Mouse (Mus musculus) heart, embryonic 13.5 days (tissue): ENCODE measurements around the gene Olfr1368. TPM values are rescaled to one million over a fixed set of nuclear protein-coding genes. Genes with fewer than 3 reads are reported as not detected.
A peak's percentile ranks its signal among the peaks of the same experiment; 100 is the strongest.

Experiments used
- ATAC-seq: fragments of 200-750 bp; cut with Nextera tagmentation; 2 replicates; pipeline ENCODE4 v1.8.0; 2017; ENCODE audit warnings: moderate TSS enrichment; ENCODE audit not compliant: insufficient number of reproducible peaks, low FRiP score, low TSS enrichment; ENCODE audit errors: extremely low read depth
- H3K27ac ChIP-seq: fragments of 300-500 bp; sonication (generic); replicated peaks from 2 replicates; pipeline ENCODE4 v1.5.1; 2015; ENCODE audit warnings: moderate library complexity, mild to moderate bottlenecking, inconsistent platforms
- H3K27me3 ChIP-seq: fragments of 300-500 bp; sonication (generic); replicated peaks from 2 replicates; pipeline ENCODE4 v1.6.1; 2015; ENCODE audit warnings: mild to moderate bottlenecking, inconsistent platforms
- H3K36me3 ChIP-seq: fragments of 300-500 bp; sonication (generic); 2 replicates; pipeline ENCODE4 v1.6.1; 2015; ENCODE audit warnings: mild to moderate bottlenecking, inconsistent platforms
- H3K4me1 ChIP-seq: fragments of 300-500 bp; sonication (generic); 2 replicates; pipeline ENCODE4 v1.6.1; 2015; ENCODE audit warnings: inconsistent platforms
- H3K4me2 ChIP-seq: fragments of 300-500 bp; sonication (generic); 2 replicates; pipeline ENCODE4 v1.6.1; 2015; ENCODE audit warnings: inconsistent platforms, mild to moderate bottlenecking, moderate library complexity
- H3K4me3 ChIP-seq: fragments of 300-500 bp; sonication (generic); 2 replicates; pipeline ENCODE4 v1.5.1; 2015; ENCODE audit warnings: moderate library complexity, mild to moderate bottlenecking, inconsistent platforms
- H3K9ac ChIP-seq: fragments of 300-500 bp; sonication (generic); 2 replicates; pipeline ENCODE4 v1.6.1; 2015; ENCODE audit warnings: inconsistent platforms, mild to moderate bottlenecking, moderate library complexity
- H3K9me3 ChIP-seq: fragments of 300-500 bp; sonication (generic); 2 replicates; pipeline ENCODE4 v1.6.1; 2016; ENCODE audit warnings: inconsistent platforms
- WGBS: fragments of 180-500 bp; shearing (Covaris S2); methylation state at CpG from one replicate; pipeline ENCODE4 v1.1.7; 2015; ENCODE audit warnings: mixed read lengths; 5-methylcytosine and 5-hydroxymethylcytosine counted together
- polyA plus RNA-seq: library from polyadenylated mRNA; unstranded; fragments of >200 nt; fragmentation: Nextera tagmentation; extraction: Ambion mirVana; gene quantifications from 2 replicates; pipeline ENCODE4 v1.2.1, GENCODE M21; 2015

Olfr1368 gene
- polyA plus RNA-seq, 1 experiment from 2014 or later, result not detected

- Histone ChIP-seq H3K4me2 (peak overlapping the region; percentile 85), H3K4me3 (peak overlapping the region; percentile 68), H3K36me3 (no peaks in the 10 kb centered on the region), H3K27me3 (no peaks in the 10 kb centered on the region), H3K27ac (peak overlapping the region; percentile 68), H3K4me1 (peaks cover 25% of the 10 kb centered on the region), H3K9me3 (no peaks in the 10 kb centered on the region), H3K9ac (peak overlapping the region; percentile 76)
- WGBS, result 1% methylated on average over 11 of the region's 11 CpGs
- no peak; the same call in 1 of the 2 replicates for ATAC-seq
These were observed 27.4 kb upstream of the Olfr1368 start for GRCm38 (mm10) chr13:21173072-21173471.

DNA sequence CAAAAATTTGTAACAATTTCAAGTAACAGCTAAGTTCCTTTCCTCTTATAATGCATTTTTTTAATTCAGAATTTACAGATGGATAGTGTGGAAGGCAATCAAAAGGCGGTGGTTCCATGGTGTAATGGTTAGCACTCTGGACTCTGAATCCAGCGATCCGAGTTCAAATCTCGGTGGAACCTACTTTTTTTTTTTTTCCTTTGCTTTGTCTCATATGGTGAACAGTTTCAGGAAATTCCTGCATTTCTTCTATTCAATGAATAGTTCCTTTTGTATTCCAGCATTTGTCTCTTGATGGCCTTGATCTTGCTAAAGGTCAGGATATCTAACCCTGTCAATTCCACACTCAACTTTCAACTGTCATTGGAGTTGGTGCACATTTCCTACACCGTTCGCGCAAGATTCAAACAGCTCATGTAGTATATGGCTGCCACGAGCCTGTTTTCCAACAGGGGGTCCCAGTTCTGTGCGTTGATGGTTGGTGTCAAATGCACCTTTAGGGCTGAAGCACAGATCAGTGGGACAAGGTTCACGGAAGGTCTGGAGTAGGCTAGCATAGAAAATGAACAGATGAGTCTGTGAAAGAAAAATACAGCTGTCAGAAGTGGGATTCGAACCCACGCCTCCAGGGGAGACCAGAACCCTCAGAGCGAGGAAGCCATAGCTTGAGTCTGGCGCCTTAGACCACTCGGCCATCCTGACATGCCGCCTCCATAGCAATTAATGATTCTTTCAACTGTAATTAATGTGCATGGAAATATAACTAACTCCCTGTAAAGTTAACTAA lies 26.8 kb upstream of the Olfr1368 start:
- peak overlapping the region; percentile 68 for H3K27ac ChIP-seq
- H3K27me3 ChIP-seq, result no peaks in the 10 kb centered on the region
- H3K4me1 ChIP-seq, result peaks cover 25% of the 10 kb centered on the region
- ATAC-seq, result peak; percentile 64; the same call in 1 of the 2 replicates
- WGBS, result 1% methylated on average over 16 of the region's 16 CpGs
- peak overlapping the region; percentile 68 for H3K4me3 ChIP-seq
- H3K4me2 ChIP-seq, result peak overlapping the region; percentile 85
- H3K9ac ChIP-seq, result peak overlapping the region; percentile 76
- H3K36me3 ChIP-seq, result no peaks in the 10 kb centered on the region
- H3K9me3 ChIP-seq, result no peaks in the 10 kb centered on the region

- no peak for ATAC-seq
- H3K27ac ChIP-seq, result peak overlapping the region; percentile 25; the same call in 1 of the 2 replicates
- peak overlapping the region; percentile 85 for H3K4me2 ChIP-seq
- H3K36me3 ChIP-seq, result no peaks in the 10 kb centered on the region
- WGBS, result under 1% methylated on average over 12 of the region's 12 CpGs
- H3K4me1 ChIP-seq, result peaks cover 25% of the 10 kb centered on the region
- peak overlapping the region; percentile 73 for H3K9ac ChIP-seq
- peak overlapping the region; percentile 68 for H3K4me3 ChIP-seq
- no peaks in the 10 kb centered on the region for H3K9me3 ChIP-seq
- no peaks in the 10 kb centered on the region for H3K27me3 ChIP-seq
These were observed 26.0 kb upstream of the Olfr1368 start for GRCm38 (mm10) chr13:21171600-21172150.

- Histone ChIP-seq H3K27ac (peak overlapping the region; percentile 46; the same call in 1 of the 2 replicates), H3K36me3 (no peaks in the 10 kb centered on the region), H3K4me2 (peak overlapping the region; percentile 85), H3K27me3 (no peaks in the 10 kb centered on the region), H3K9me3 (no peaks in the 10 kb centered on the region), H3K4me3 (peak overlapping the region; percentile 68), H3K9ac (peak overlapping the region; percentile 73), H3K4me1 (peaks cover 30% of the 10 kb centered on the region)
- no peak for ATAC-seq
- 11% methylated on average over 15 of the region's 15 CpGs for WGBS
These were observed 25.5 kb upstream of the Olfr1368 start for GRCm38 (mm10) chr13:21171156-21171530.

DNA sequence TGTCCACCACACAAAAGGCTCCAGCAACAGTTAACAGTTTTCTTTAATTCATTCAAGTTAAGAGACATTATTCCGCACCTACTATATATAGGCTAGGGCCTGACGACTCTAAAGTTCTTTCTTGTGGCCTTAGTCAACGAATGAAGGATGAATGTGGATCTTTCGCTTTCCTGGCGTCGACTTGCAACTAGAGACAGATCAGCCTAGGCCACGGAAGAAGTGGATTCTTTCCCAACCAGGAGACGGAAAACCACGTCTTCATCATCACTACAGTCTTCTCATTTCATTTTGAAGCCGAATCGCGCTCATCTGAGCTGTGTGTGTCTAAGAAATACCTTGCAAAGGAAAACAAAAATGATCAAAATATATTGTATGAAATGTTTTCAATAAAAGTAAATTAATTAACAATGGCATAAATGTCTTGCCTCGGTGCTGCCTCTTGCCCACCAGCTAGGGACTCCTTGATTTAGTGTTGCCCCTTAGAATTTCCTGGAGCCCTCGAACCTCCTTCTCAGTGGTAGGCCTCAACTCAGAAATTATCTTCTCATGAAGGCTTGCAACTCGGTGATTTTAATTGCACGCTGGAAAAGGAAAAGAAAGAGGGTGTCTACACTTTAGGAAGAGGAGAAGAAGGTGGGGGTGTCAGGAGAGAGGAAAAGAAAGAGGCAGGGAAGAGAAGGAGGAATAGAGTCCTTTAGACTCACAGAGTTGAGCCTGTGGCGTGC lies 24.9 kb upstream of the Olfr1368 start:
- H3K9ac ChIP-seq, result peak overlapping the region; percentile 73

DNA sequence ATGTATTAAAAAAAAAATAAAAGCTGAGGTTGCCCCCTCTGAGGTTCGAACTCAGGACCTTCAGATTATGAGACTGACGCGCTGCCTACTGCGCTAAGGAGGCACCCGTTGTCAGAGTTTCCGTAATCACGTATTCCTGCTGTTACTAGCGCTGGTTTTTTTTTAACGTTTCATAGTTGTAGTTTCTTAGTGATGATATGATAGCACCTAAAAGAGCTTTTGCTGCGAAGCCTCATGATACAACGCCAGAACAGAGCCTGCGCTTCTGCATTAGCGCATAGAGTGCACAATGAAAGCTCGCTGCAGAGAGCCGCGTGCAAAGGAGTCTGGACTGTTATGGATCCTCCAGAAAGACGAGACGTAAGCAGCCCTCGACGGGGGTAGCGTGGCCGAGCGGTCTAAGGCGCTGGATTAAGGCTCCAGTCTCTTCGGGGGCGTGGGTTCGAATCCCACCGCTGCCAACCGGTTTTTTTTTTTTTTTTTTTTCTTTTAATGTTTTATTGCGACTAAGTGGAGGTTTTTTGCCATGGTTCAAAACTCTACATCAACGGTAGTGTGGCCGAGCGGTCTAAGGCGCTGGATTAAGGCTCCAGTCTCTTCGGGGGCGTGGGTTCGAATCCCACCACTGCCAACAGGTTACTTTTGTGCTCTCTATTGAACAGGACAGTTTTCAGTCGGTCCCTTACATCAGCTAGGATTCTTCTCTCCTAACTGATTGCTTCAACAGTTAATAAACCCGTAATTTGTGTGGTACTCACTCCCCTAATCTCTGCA lies 24.2 kb upstream of the Olfr1368 start:
- Histone ChIP-seq H3K27ac (peak overlapping the region; percentile 53; the same call in 1 of the 2 replicates), H3K9ac (peak overlapping the region; percentile 72; the same call in 1 of the 2 replicates)
- ATAC-seq, result peak; percentile 75

More for the DNA sequence above, 24.9 kb upstream of the Olfr1368 start:
- peak overlapping the region; percentile 68 for H3K4me3 ChIP-seq
- no peak for ATAC-seq
- peaks cover 30% of the 10 kb centered on the region for H3K4me1 ChIP-seq
- WGBS, result 44% methylated on average over 17 of the region's 17 CpGs
- peak overlapping the region; percentile 85 for H3K4me2 ChIP-seq
- no peaks in the 10 kb centered on the region for H3K36me3 ChIP-seq
- H3K27ac ChIP-seq, result peak overlapping the region; percentile 46; the same call in 1 of the 2 replicates
- H3K27me3 ChIP-seq, result no peaks in the 10 kb centered on the region; the same call in 1 of the 2 replicates
- no peaks in the 10 kb centered on the region for H3K9me3 ChIP-seq

DNA sequence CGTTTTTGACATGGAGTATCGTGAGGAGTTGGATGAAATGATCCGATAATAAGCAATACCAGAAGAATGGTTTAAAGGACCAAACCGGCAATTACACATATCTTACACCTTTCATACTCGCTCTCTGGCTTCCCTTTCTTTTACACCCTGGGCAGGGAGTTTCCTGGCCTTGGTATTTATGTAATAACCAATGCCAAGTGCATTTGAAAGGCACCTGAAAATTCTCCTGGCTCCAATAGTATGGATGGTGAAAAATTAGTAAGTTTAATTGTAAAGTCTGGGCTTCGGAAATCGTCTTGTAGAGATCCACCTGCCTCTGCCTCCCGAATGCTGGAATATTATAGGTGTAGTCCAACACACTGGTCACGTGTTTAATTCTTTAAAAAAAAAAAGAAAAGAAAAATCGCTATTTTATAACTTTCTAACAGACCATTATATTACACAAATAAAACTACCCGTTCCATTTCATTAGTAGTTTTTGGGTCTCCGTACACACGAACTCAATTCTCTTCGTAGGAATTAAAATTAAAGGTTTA lies 23.5 kb upstream of the Olfr1368 start:
- Histone ChIP-seq H3K4me3 (peak overlapping the region; percentile 68), H3K27ac (0 out of 2 replicates have a peak overlapping the region, but pooled peaks have one; percentile 60), H3K27me3 (peaks cover 7% of the 10 kb centered on the region; the same call in 1 of the 2 replicates), H3K9me3 (no peaks in the 10 kb centered on the region), H3K4me1 (peaks cover 30% of the 10 kb centered on the region), H3K9ac (peak overlapping the region; percentile 74), H3K4me2 (peak overlapping the region; percentile 85), H3K36me3 (no peaks in the 10 kb centered on the region)
- 2% methylated on average over 14 of the region's 14 CpGs for WGBS
- ATAC-seq, result no peak

More for the DNA sequence above, 24.2 kb upstream of the Olfr1368 start:
- Histone ChIP-seq H3K4me3 (peak overlapping the region; percentile 68), H3K9me3 (no peaks in the 10 kb centered on the region), H3K4me2 (peak overlapping the region; percentile 85), H3K27me3 (peaks cover 5% of the 10 kb centered on the region; the same call in 1 of the 2 replicates), H3K36me3 (no peaks in the 10 kb centered on the region), H3K4me1 (peaks cover 30% of the 10 kb centered on the region)
- under 1% methylated on average over 39 of the region's 39 CpGs for WGBS

- H3K27ac ChIP-seq, result peak overlapping the region; percentile 60
- no peak for ATAC-seq
These were observed 22.8 kb upstream of the Olfr1368 start for GRCm38 (mm10) chr13:21168371-21169011.

DNA sequence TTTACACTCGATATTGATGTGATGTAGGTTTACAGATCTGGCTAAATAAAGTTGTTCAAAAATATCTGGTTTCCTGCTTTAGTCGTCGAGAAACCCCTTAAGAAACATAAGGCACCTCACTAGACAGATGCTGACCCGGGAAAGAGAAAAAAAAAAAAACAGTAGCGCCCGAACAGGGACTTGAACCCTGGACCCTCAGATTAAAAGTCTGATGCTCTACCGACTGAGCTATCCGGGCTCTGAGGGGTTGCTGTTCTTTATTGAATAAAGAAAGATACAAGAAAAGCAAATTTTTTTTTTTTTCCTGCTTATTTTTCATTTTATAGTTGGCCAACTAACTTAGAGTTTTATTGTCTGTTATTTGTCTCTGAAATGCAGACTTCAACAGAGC lies 22.2 kb upstream of the Olfr1368 start:
- H3K27me3 ChIP-seq, result peaks cover 8% of the 10 kb centered on the region; the same call in 1 of the 2 replicates
- H3K36me3 ChIP-seq, result no peaks in the 10 kb centered on the region
- ATAC-seq, result no peak
- H3K4me1 ChIP-seq, result peaks cover 23% of the 10 kb centered on the region
- peak overlapping the region; percentile 85 for H3K4me2 ChIP-seq
- under 1% methylated on average over 8 of the region's 8 CpGs for WGBS
- peak overlapping the region; percentile 68 for H3K4me3 ChIP-seq
- H3K9ac ChIP-seq, result peak overlapping the region; percentile 74
- no peaks in the 10 kb centered on the region for H3K9me3 ChIP-seq
- peak overlapping the region; percentile 60; the same call in 1 of the 2 replicates for H3K27ac ChIP-seq

More at GRCm38 (mm10) chr13:21168371-21169011, 22.8 kb upstream of the Olfr1368 start:
- Histone ChIP-seq H3K4me1 (peaks cover 26% of the 10 kb centered on the region), H3K9ac (peak overlapping the region; percentile 74), H3K4me2 (peak overlapping the region; percentile 85), H3K36me3 (no peaks in the 10 kb centered on the region), H3K9me3 (no peaks in the 10 kb centered on the region), H3K27me3 (peaks cover 8% of the 10 kb centered on the region; the same call in 1 of the 2 replicates), H3K4me3 (peak overlapping the region; percentile 68)
- under 1% methylated on average over 16 of the region's 16 CpGs for WGBS
